Mouse (Mus musculus) midbrain, embryonic 12.5 days (tissue): ENCODE measurements at regions not wholly inside any gene's neighbourhood (a gene's known extent, or its start where the extent isn't known, plus 50 kb on each side); places are given as distances from the start of the nearest gene placed in this dataset.
A peak's percentile ranks its signal among the peaks of the same experiment; 100 is the strongest.

Experiments used
- ATAC-seq: fragments of 200-750 bp; cut with Nextera tagmentation; 2 replicates; pipeline ENCODE4 v1.8.0; 2017; ENCODE audit warnings: low read depth, moderate TSS enrichment, moderate library complexity; ENCODE audit not compliant: low FRiP score
- H3K27ac ChIP-seq: fragments of 300-500 bp; sonication (generic); replicated peaks from 2 replicates; pipeline ENCODE4 v1.5.1; 2016; ENCODE audit warnings: mild to moderate bottlenecking
- H3K27me3 ChIP-seq: fragments of 300-500 bp; sonication (generic); 2 replicates; pipeline ENCODE4 v1.6.1; 2016; ENCODE audit warnings: mild to moderate bottlenecking
- H3K36me3 ChIP-seq: fragments of 300-500 bp; sonication (generic); 2 replicates; pipeline ENCODE4 v1.6.1; 2016
- H3K4me1 ChIP-seq: fragments of 300-500 bp; sonication (generic); 2 replicates; pipeline ENCODE4 v1.6.1; 2016
- H3K4me2 ChIP-seq: fragments of 300-500 bp; sonication (generic); replicated peaks from 2 replicates; pipeline ENCODE4 v1.6.1; 2016; ENCODE audit warnings: mild to moderate bottlenecking, moderate library complexity
- H3K4me3 ChIP-seq: fragments of 300-500 bp; sonication (generic); 2 replicates; pipeline ENCODE4 v1.5.1; 2016; ENCODE audit warnings: mild to moderate bottlenecking
- H3K9ac ChIP-seq: fragments of 300-500 bp; sonication (generic); replicated peaks from 2 replicates; pipeline ENCODE4 v1.6.1; 2016; ENCODE audit warnings: mild to moderate bottlenecking, moderate library complexity
- H3K9me3 ChIP-seq: fragments of 300-500 bp; sonication (generic); 2 replicates; pipeline ENCODE4 v1.6.1; 2016; ENCODE audit warnings: mild to moderate bottlenecking
- WGBS: fragments of 180-500 bp; shearing (Covaris S2); methylation state at CpG from one replicate; pipeline ENCODE4 v1.1.7; 2016; 5-methylcytosine and 5-hydroxymethylcytosine counted together

DNA sequence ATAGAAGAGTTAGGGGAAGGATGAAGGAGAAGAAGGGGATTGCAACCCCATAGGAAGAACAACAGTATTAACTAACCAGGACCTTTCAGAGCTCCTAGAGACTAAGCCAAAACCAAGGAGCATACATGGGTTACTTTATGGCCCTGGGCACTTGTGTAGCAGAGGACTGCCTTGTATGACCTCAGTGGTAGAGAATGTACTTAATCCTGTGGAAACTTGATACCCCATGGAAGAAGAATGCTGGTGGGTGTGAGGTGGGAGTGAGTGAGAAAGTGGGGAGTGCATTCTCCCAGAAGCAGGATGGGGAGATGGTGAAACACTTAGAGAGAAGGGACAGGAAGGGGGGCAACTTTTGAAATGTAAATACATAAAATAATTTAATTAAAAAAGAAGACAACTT lies 75.4 kb upstream of the Manea start:
- H3K27ac ChIP-seq = no peak overlapping the region
- H3K36me3 ChIP-seq = no peaks in the 10 kb centered on the region
- no peak overlapping the region for H3K4me3 ChIP-seq
- ATAC-seq = no peak
- no peaks in the 10 kb centered on the region for H3K4me1 ChIP-seq
- no peak overlapping the region for H3K4me2 ChIP-seq
- no peaks in the 10 kb centered on the region for H3K9me3 ChIP-seq
- H3K27me3 ChIP-seq = no peaks in the 10 kb centered on the region
- no peak overlapping the region for H3K9ac ChIP-seq

DNA sequence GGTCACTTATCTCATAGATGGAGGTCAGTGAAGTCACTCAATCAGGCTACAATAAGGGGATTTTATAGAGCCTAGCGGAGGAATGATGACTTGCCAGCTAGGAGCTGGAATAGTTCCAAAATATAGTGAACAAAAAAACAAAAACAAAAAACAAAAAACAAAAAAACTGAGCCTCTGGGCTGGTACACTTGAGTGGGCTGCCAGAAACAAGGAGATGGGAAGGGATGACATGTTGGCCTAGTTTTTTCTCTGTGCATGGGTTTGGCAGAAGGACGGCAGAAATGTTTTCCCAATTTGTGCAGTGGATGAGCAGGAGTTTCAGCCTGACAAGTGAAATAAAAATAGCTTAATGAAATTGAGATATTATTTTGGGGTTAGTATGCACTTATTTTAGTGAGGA lies 57.6 kb upstream of the Manea start:
- WGBS = 83% methylated on average over 2 of the region's 2 CpGs
- Histone ChIP-seq H3K9ac (no peak overlapping the region), H3K4me2 (no peak overlapping the region), H3K4me1 (0 out of 2 replicates have a peak, but pooled peaks cover 3% of the 10 kb centered on the region), H3K27me3 (no peaks in the 10 kb centered on the region), H3K27ac (no peak overlapping the region), H3K36me3 (no peaks in the 10 kb centered on the region), H3K4me3 (no peak overlapping the region), H3K9me3 (no peaks in the 10 kb centered on the region)
- no peak for ATAC-seq

DNA sequence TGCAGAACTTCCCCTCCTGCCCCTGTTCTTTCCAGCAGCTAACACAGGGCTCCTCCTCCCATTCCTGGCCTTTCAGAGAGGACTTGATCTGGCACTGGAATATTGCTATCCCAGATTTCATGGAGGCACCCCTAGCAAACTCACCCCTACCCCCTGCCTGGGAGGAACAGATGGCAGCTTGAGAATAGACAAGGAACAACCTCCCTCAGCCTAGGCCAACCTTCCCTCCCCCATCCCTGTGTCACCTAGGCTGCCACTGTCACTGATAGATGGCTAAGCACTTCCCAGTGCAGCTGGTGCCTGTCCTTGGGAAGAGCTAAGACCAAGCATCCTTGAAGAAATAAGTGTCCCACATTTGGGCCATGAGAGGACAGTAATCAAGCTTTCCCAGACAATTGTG lies 55.5 kb upstream of the Manea start:
- Histone ChIP-seq H3K9me3 (no peaks in the 10 kb centered on the region), H3K4me1 (0 out of 2 replicates have a peak, but pooled peaks cover 3% of the 10 kb centered on the region), H3K27ac (no peak overlapping the region), H3K9ac (no peak overlapping the region), H3K36me3 (no peaks in the 10 kb centered on the region), H3K27me3 (no peaks in the 10 kb centered on the region), H3K4me3 (no peak overlapping the region), H3K4me2 (no peak overlapping the region)
- peak; percentile 70 for ATAC-seq
